ENCODE assay signal across 14 mouse cellular contexts in genomic region chr4:139584704-139585103, GRCm38 (mm10). TPM values are rescaled to one million over a fixed set of nuclear protein-coding genes. Genes with fewer than 3 reads are reported as not detected.
DNase-seq lines count a peak whose midpoint lies in the region; ATAC-seq and TF ChIP-seq lines count a peak whose summit lies in the region.
"Had no signal": no experiment of that assay in that cellular context is flagged by ENCODE, and none has a peak within 500 bp of the region (broad histone marks: within the 10 kb centered on the region; RNA-seq: fewer than 3 reads in every experiment).

No protein-coding gene starts in this region.

- ATAC-seq in hindbrain, postnatal 0 days = no peak
- no peak for ATAC-seq in neural tube, embryonic 13.5 days (ENCODE audit: low read depth)
- ATAC-seq in stomach, postnatal 0 days (ENCODE audit: low FRiP score, low TSS enrichment) = no peak
- ATAC-seq: lung, postnatal 0 days; midbrain, embryonic 15.5 days had no signal

- no peak for TF ChIP-seq CTCF in hindbrain, postnatal 0 days (IDR thresholded peaks at IDR 0.05; ENCODE audit: low read depth)
- no peak for TF ChIP-seq CTCF in stomach, postnatal 0 days (IDR thresholded peaks at IDR 0.05; ENCODE audit: low read depth)

- H3K9ac ChIP-seq in hindbrain, postnatal 0 days (replicated peaks; ENCODE audit: low read length) = no peak overlapping the region
- H3K9ac ChIP-seq in neural tube, embryonic 13.5 days = no peak overlapping the region
- H3K9ac ChIP-seq in stomach, postnatal 0 days (ENCODE audit: low read length) = no peak overlapping the region
- H3K9ac ChIP-seq: heart, embryonic 12.5 days; midbrain, embryonic 15.5 days had no signal

- H3K27me3 ChIP-seq in hindbrain, embryonic 10.5 days (ENCODE audit: insufficient read depth, poor library complexity, severe bottlenecking) = no peaks in the 10 kb centered on the region
- H3K27me3 ChIP-seq in hindbrain, postnatal 0 days (ENCODE audit: insufficient read depth, low read length) = no peaks in the 10 kb centered on the region
- H3K27me3 ChIP-seq in neural tube, embryonic 13.5 days = no peaks in the 10 kb centered on the region
- H3K27me3 ChIP-seq in stomach, postnatal 0 days (ENCODE audit: control insufficient read depth, insufficient read depth, low read length) = no peaks in the 10 kb centered on the region
- H3K27me3 ChIP-seq: heart, embryonic 12.5 days; midbrain, embryonic 15.5 days had no signal

- H3K9me3 ChIP-seq in hindbrain, embryonic 10.5 days = no peaks in the 10 kb centered on the region
- no peaks in the 10 kb centered on the region for H3K9me3 ChIP-seq in hindbrain, postnatal 0 days (ENCODE audit: low read length)
- H3K9me3 ChIP-seq in neural tube, embryonic 13.5 days = no peaks in the 10 kb centered on the region
- H3K9me3 ChIP-seq in stomach, postnatal 0 days (ENCODE audit: control insufficient read depth, low read length) = no peaks in the 10 kb centered on the region
- H3K9me3 ChIP-seq: heart, embryonic 12.5 days; midbrain, embryonic 15.5 days had no signal

- no peak overlapping the region for H3K4me3 ChIP-seq in hindbrain, embryonic 10.5 days
- no peak overlapping the region for H3K4me3 ChIP-seq in hindbrain, postnatal 0 days (ENCODE audit: low read length)
- H3K4me3 ChIP-seq in neural tube, embryonic 13.5 days = no peak overlapping the region
- H3K4me3 ChIP-seq in stomach, postnatal 0 days (ENCODE audit: low read depth, low read length) = no peak overlapping the region
- H3K4me3 ChIP-seq: heart, embryonic 12.5 days; midbrain, embryonic 15.5 days had no signal

- H3K36me3 ChIP-seq in hindbrain, embryonic 10.5 days = no peaks in the 10 kb centered on the region
- no peaks in the 10 kb centered on the region for H3K36me3 ChIP-seq in hindbrain, postnatal 0 days (ENCODE audit: insufficient read depth, low read length)
- no peaks in the 10 kb centered on the region for H3K36me3 ChIP-seq in neural tube, embryonic 13.5 days
- no peaks in the 10 kb centered on the region for H3K36me3 ChIP-seq in stomach, postnatal 0 days (ENCODE audit: control insufficient read depth, insufficient read depth, low read length)
- H3K36me3 ChIP-seq: heart, embryonic 12.5 days; midbrain, embryonic 15.5 days had no signal

- peak overlapping the region; percentile 51 for H3K27ac ChIP-seq in hindbrain, embryonic 10.5 days
- H3K27ac ChIP-seq in hindbrain, postnatal 0 days = no peak overlapping the region
- peak overlapping the region; percentile 18; the same call in 1 of the 2 replicates for H3K27ac ChIP-seq in neural tube, embryonic 13.5 days (replicated peaks)
- H3K27ac ChIP-seq in stomach, postnatal 0 days (replicated peaks) = peak overlapping the region; percentile 30; the same call in 1 of the 2 replicates
- H3K27ac ChIP-seq: midbrain, embryonic 15.5 days had no signal

- 81% methylated on average over 11 of the region's 11 CpGs for WGBS in hindbrain, embryonic 10.5 days
- WGBS in hindbrain, postnatal 0 days = 56% methylated on average over 11 of the region's 11 CpGs
- WGBS in neural tube, embryonic 13.5 days = 69% methylated on average over 11 of the region's 11 CpGs
- 54% methylated on average over 11 of the region's 11 CpGs for WGBS in stomach, postnatal 0 days

- H3K4me2 ChIP-seq in hindbrain, postnatal 0 days (ENCODE audit: low read depth, low read length) = no peak overlapping the region
- H3K4me2 ChIP-seq in neural tube, embryonic 13.5 days = no peak overlapping the region
- no peak overlapping the region for H3K4me2 ChIP-seq in stomach, postnatal 0 days (replicated peaks; ENCODE audit: low read depth)
- H3K4me2 ChIP-seq: heart, embryonic 12.5 days; midbrain, embryonic 15.5 days had no signal

- peak; percentile 74 for DNase-seq in adrenal gland, postnatal 10 days
- no peak for DNase-seq in adrenal gland, postnatal 25 days
- DNase-seq in hindbrain, embryonic 10.5 days (ENCODE audit: low spot score) = no peak
- no peak for DNase-seq in hindbrain, postnatal 0 days (ENCODE audit: low spot score)
- no peak for DNase-seq in neural tube, embryonic 10.5 days (ENCODE audit: extremely low spot score, low spot score)
- DNase-seq in stomach, postnatal 0 days (ENCODE audit: low spot score) = no peak
- DNase-seq in urinary bladder, postnatal 36 days (ENCODE audit: low spot score in 2 of 2) = no peak
- DNase-seq: kidney, adult 2 months; layer of hippocampus, postnatal 36 days; spleen, adult 18-20 months had no signal

- H3K4me1 ChIP-seq in hindbrain, embryonic 10.5 days (replicated peaks) = peaks cover 87% of the 10 kb centered on the region
- peaks cover 43% of the 10 kb centered on the region for H3K4me1 ChIP-seq in hindbrain, postnatal 0 days (ENCODE audit: insufficient read depth, low read length)
- peaks cover 87% of the 10 kb centered on the region for H3K4me1 ChIP-seq in neural tube, embryonic 13.5 days (replicated peaks)
- H3K4me1 ChIP-seq in stomach, postnatal 0 days (replicated peaks; ENCODE audit: control insufficient read depth, insufficient read depth) = peaks cover 20% of the 10 kb centered on the region

- TF ChIP-seq EP300 in stomach, postnatal 0 days (optimal IDR thresholded peaks at IDR 0.05) = no peak

RNA-seq across cellular contexts. Expression of gene Gm21969, which starts 18.3 kb away (rescaled TPM):
- not detected for total RNA-seq in adrenal gland, postnatal 10 days (2021)
- not detected in 2 replicates for total RNA-seq in adrenal gland, postnatal 25 days (2021)
- not detected in 2 replicates for polyA plus RNA-seq in hindbrain, embryonic 10.5 days (2016; fragmentation: Nextera tagmentation; extraction: Ambion mirVana)
- not detected in 2 replicates for total RNA-seq in hindbrain, postnatal 0 days (2014; rRNA removed)
- polyA plus RNA-seq in hindbrain, postnatal 0 days (2015; fragmentation: Nextera tagmentation; extraction: Ambion mirVana) = not detected in 2 replicates
- not detected in 2 replicates for polyA plus RNA-seq in neural tube, embryonic 13.5 days (2015; fragmentation: Nextera tagmentation; extraction: Ambion mirVana)
- polyA plus RNA-seq in stomach, postnatal 0 days (2015; fragmentation: Nextera tagmentation; extraction: Ambion mirVana) = not detected in 2 replicates
- total RNA-seq: layer of hippocampus, postnatal 36 days had no signal
- polyA plus RNA-seq: heart, embryonic 12.5 days; lung, postnatal 0 days; midbrain, embryonic 15.5 days had no signal

RNA-seq across cellular contexts. Expression of gene Aldh4a1, which starts 38.0 kb away (rescaled TPM):
- 10 to 100 TPM; 62.7 to 84.6 TPM for total RNA-seq in adrenal gland, postnatal 10 days (2021)
- total RNA-seq in adrenal gland, postnatal 25 days (2021) = 124 and 138 TPM in 2 replicates
- polyA plus RNA-seq in hindbrain, embryonic 10.5 days (2016; fragmentation: Nextera tagmentation; extraction: Ambion mirVana) = 22.5 and 26.3 TPM in 2 replicates
- 30.0 and 43.3 TPM in 2 replicates for total RNA-seq in hindbrain, postnatal 0 days (2014; rRNA removed)
- 26.6 and 27.6 TPM in 2 replicates for polyA plus RNA-seq in hindbrain, postnatal 0 days (2015; fragmentation: Nextera tagmentation; extraction: Ambion mirVana)
- 23.6 and 24.5 TPM in 2 replicates for polyA plus RNA-seq in neural tube, embryonic 13.5 days (2015; fragmentation: Nextera tagmentation; extraction: Ambion mirVana)
- 12.9 and 14.7 TPM in 2 replicates for polyA plus RNA-seq in stomach, postnatal 0 days (2015; fragmentation: Nextera tagmentation; extraction: Ambion mirVana)

RNA-seq across cellular contexts. Expression of gene Iffo2, which starts 54.4 kb away (rescaled TPM):
- 10 to 100 TPM; 16.4 to 17.5 TPM for total RNA-seq in adrenal gland, postnatal 10 days (2021)
- 14.4 and 15.0 TPM in 2 replicates for total RNA-seq in adrenal gland, postnatal 25 days (2021)
- polyA plus RNA-seq in hindbrain, embryonic 10.5 days (2016; fragmentation: Nextera tagmentation; extraction: Ambion mirVana) = 3.6 and 4.6 TPM in 2 replicates
- 14.4 and 14.5 TPM in 2 replicates for total RNA-seq in hindbrain, postnatal 0 days (2014; rRNA removed)
- 5.9 and 6.8 TPM in 2 replicates for polyA plus RNA-seq in hindbrain, postnatal 0 days (2015; fragmentation: Nextera tagmentation; extraction: Ambion mirVana)
- 4.6 and 5.3 TPM in 2 replicates for polyA plus RNA-seq in neural tube, embryonic 13.5 days (2015; fragmentation: Nextera tagmentation; extraction: Ambion mirVana)
- 3.8 and 4.0 TPM in 2 replicates for polyA plus RNA-seq in stomach, postnatal 0 days (2015; fragmentation: Nextera tagmentation; extraction: Ambion mirVana)
